ENCODE assay signal across 24 mouse cellular contexts in the genomic region with DNA sequence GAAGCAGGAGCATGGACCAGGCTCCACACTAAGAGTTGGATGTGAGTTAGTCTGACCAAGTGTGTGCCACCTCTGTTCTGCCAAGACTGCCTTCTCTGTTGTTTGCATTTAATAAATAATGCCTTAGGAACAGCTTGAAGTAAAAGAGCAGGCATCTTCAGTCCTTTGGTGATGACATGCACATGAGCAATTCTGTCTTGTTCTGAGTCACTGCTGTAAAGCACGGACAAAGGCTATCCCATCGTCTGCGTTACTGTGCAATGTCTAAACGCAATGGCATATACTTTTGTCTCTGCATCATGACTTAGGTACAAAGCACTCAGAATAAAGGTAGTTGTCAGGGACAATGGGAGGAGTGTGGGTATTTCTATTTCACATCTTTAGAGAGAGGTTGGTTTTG. TPM values are rescaled to one million over a fixed set of nuclear protein-coding genes. Genes with fewer than 3 reads are reported as not detected.
DNase-seq lines count a peak whose midpoint lies in the region; TF ChIP-seq lines count a peak whose summit lies in the region.
"Had no signal": no experiment of that assay in that cellular context is flagged by ENCODE, and none has a peak within 500 bp of the region (broad histone marks: within the 10 kb centered on the region; RNA-seq: fewer than 3 reads in every experiment).

No protein-coding gene starts in this region.

- H3K4me3 ChIP-seq in cerebellum, adult 2 months (replicated peaks; ENCODE audit: insufficient read depth, low read depth, low read length) = peak overlapping the region; percentile 15
- no peak overlapping the region for H3K4me3 ChIP-seq in CH12.LX (replicated peaks in 1 of 3; ENCODE audit: low read depth in 2 of 3, low read length in 2 of 3, poor library complexity in 1 of 3)
- H3K4me3 ChIP-seq in myocyte = no peak overlapping the region
- H3K4me3 ChIP-seq: embryonic facial prominence, embryonic 10.5 days; embryonic facial prominence, embryonic 12.5 days; forebrain, embryonic 13.5 days; forebrain, embryonic 15.5 days had no signal

- TF ChIP-seq POLR2A in cerebellum, adult 2 months (IDR thresholded peaks at IDR 0.05; ENCODE audit: borderline replicate concordance, insufficient read depth, low read length) = no peak
- TF ChIP-seq POLR2A in CH12.LX (IDR thresholded peaks at IDR 0.05; ENCODE audit: low read depth, low read length) (no peak), myocyte (IDR thresholded peaks at IDR 0.05; ENCODE audit: insufficient read length, low read depth) (no peak)

- H3K36me3 ChIP-seq in CH12.LX (replicated peaks in 1 of 2; ENCODE audit: control insufficient read depth in 1 of 2, insufficient read depth in 1 of 2, low read length in 1 of 2) = no peaks in the 10 kb centered on the region
- H3K36me3 ChIP-seq in myocyte (ENCODE audit: control insufficient read depth, insufficient read depth) = no peaks in the 10 kb centered on the region
- H3K36me3 ChIP-seq: embryonic facial prominence, embryonic 10.5 days; embryonic facial prominence, embryonic 12.5 days; forebrain, embryonic 15.5 days had no signal

- 63% methylated on average over 4 of the region's 4 CpGs for WGBS in cerebellum, adult 2 months

- H3K27ac ChIP-seq in cerebellum, adult 2 months (ENCODE audit: insufficient read depth, low read length) = no peak overlapping the region
- H3K27ac ChIP-seq in CH12.LX (ENCODE audit: insufficient read depth, low read depth) = no peak overlapping the region
- H3K27ac ChIP-seq: embryonic facial prominence, embryonic 10.5 days; embryonic facial prominence, embryonic 12.5 days; forebrain, embryonic 13.5 days; forebrain, embryonic 15.5 days had no signal

- H3K4me2 ChIP-seq in CH12.LX (ENCODE audit: insufficient read depth, low read depth, poor library complexity, severe bottlenecking) (no peak overlapping the region), myocyte (ENCODE audit: low read depth) (peak overlapping the region; percentile 42)
- H3K4me2 ChIP-seq: embryonic facial prominence, embryonic 12.5 days; forebrain, embryonic 13.5 days; forebrain, embryonic 15.5 days had no signal

- peaks cover 5% of the 10 kb centered on the region for H3K9me3 ChIP-seq in CH12.LX (replicated peaks; ENCODE audit: low read length)
- H3K9me3 ChIP-seq: embryonic facial prominence, embryonic 10.5 days; embryonic facial prominence, embryonic 12.5 days; forebrain, embryonic 13.5 days; forebrain, embryonic 15.5 days had no signal

- dilution Hi-C loops in CH12.LX (cut with MboI; ENCODE audit: extremely low pct_ligation_motif_present, extremely low pct_unique_long_range_greater_than_20kb, low sequenced_read_pairs) = no loop called here

- H3K79me2 ChIP-seq in CH12.LX (replicated peaks; ENCODE audit: control insufficient read depth, extremely low read depth, insufficient read depth, poor library complexity, severe bottlenecking) (no peaks in the 10 kb centered on the region), myocyte (ENCODE audit: control insufficient read depth, insufficient read depth) (no peaks in the 10 kb centered on the region)

- H3K27me3 ChIP-seq in cerebellum, adult 2 months (ENCODE audit: control insufficient read depth, insufficient read depth, low read length) = no peaks in the 10 kb centered on the region
- H3K27me3 ChIP-seq in CH12.LX (replicated peaks) (peaks cover 1% of the 10 kb centered on the region), myocyte (ENCODE audit: control insufficient read depth, insufficient read depth, insufficient read length) (no peaks in the 10 kb centered on the region)
- H3K27me3 ChIP-seq: forebrain, embryonic 15.5 days; Patski had no signal

- in situ Hi-C loops in CH12.LX (cut with MboI; ENCODE audit: low pct_ligation_motif_present, low pct_unique_long_range_greater_than_20kb, low sequenced_read_pairs) = no loop called here

- no peak for TF ChIP-seq RAD21 in CH12.LX (IDR thresholded peaks at IDR 0.05; ENCODE audit: low read depth, low read length)

- no peak for TF ChIP-seq CTCF in cerebellum, adult 2 months (IDR thresholded peaks at IDR 0.05; ENCODE audit: borderline replicate concordance, insufficient read depth, low read depth, low read length)
- TF ChIP-seq CTCF in CH12.LX (conservative IDR thresholded peaks at IDR 0.05 in 1 of 2, IDR thresholded peaks at IDR 0.05 in 1 of 2; ENCODE audit: low read depth in 2 of 2, low read length in 2 of 2) = no peak

- no peak overlapping the region for H3K9ac ChIP-seq in CH12.LX (ENCODE audit: insufficient read depth, low read depth)
- H3K9ac ChIP-seq: embryonic facial prominence, embryonic 12.5 days; forebrain, embryonic 13.5 days; forebrain, embryonic 15.5 days; forebrain, postnatal 0 days had no signal

- peaks cover 32% of the 10 kb centered on the region for H3K4me1 ChIP-seq in cerebellum, adult 2 months (ENCODE audit: control insufficient read depth, insufficient read depth, low read length)
- H3K4me1 ChIP-seq in CH12.LX (ENCODE audit: control insufficient read depth in 1 of 2, insufficient read depth in 2 of 2) = peaks cover 0 to 5% of the 10 kb centered on the region in 2 experiments; a peak in 1 of 4 replicates

- H3ac ChIP-seq in myocyte (ENCODE audit: control insufficient read depth, insufficient read length) = no peak overlapping the region

- DNase-seq in cerebellum, adult 2 months = peak in 1 of 2 experiments; percentile 9
- no peak for DNase-seq in cerebellum, postnatal 10 days
- peak; percentile 56 for DNase-seq in 3T3-L1 (ENCODE audit: low read depth, low spot score)
- no peak for DNase-seq in CH12.LX (ENCODE audit: extremely low read depth)
- no peak for DNase-seq in natural killer cell, adult 2 months (ENCODE audit: low spot score in 2 of 2)
- no peak for DNase-seq in ovary, postnatal 14 days (ENCODE audit: low spot score)
- DNase-seq in adrenal gland, adult (ENCODE audit: inconsistent age in 2 of 2, low spot score in 1 of 2) = no peak
- DNase-seq: adrenal gland, adult 2 months; adrenal gland, postnatal 10 days; adrenal gland, postnatal 25 days; cerebellum, adult 11 months; cerebellum, adult 18-20 months; cerebellum, adult 9-11 months; cerebellum, postnatal 25 days; forebrain, postnatal 0 days had no signal

- TF ChIP-seq EP300 in CH12.LX (IDR thresholded peaks at IDR 0.05; ENCODE audit: low read length) = no peak

TF ChIP-seq in CH12.LX, 34 proteins besides CTCF, POLR2A, EP300 and RAD21:
- peak; percentile 57 for TF ChIP-seq BHLHE40 (IDR thresholded peaks at IDR 0.05; ENCODE audit: low read depth, low read length)
- TF ChIP-seq POLR2AphosphoS2 (IDR thresholded peaks at IDR 0.05; ENCODE audit: low read depth, low read length) = no peak
- TF ChIP-seq IRF4 (IDR thresholded peaks at IDR 0.05; ENCODE audit: low read depth, low read length) = peak; percentile 69

TF ChIP-seq in myocyte, 11 proteins besides CTCF, POLR2A, EP300 and RAD21:
- TF ChIP-seq E2F4 (IDR thresholded peaks at IDR 0.05; ENCODE audit: insufficient read depth) = no peak
- no peak for TF ChIP-seq SRF (IDR thresholded peaks at IDR 0.05; ENCODE audit: control insufficient read depth, insufficient read length, low read depth)
- no peak for TF ChIP-seq MYOG (IDR thresholded peaks at IDR 0.05; ENCODE audit: control insufficient read depth in 1 of 3, insufficient read depth in 1 of 3, insufficient read length in 2 of 3, low read depth in 2 of 3)
- TF ChIP-seq POLR2AphosphoS2 (IDR thresholded peaks at IDR 0.05; ENCODE audit: insufficient read length, low read depth) = no peak
- TF ChIP-seq MAX (IDR thresholded peaks at IDR 0.05; ENCODE audit: low read depth) = no peak
- TF ChIP-seq CEBPB (IDR thresholded peaks at IDR 0.05; ENCODE audit: insufficient read depth, poor library complexity, severe bottlenecking) = no peak
- TF ChIP-seq REST (IDR thresholded peaks at IDR 0.05; ENCODE audit: insufficient read depth, insufficient read length) = no peak
- no peak for TF ChIP-seq USF1 (IDR thresholded peaks at IDR 0.05; ENCODE audit: low read depth)
- no peak for TF ChIP-seq TCF3 (IDR thresholded peaks at IDR 0.05; ENCODE audit: insufficient read length, low read depth)
- no peak for TF ChIP-seq TCF12 (IDR thresholded peaks at IDR 0.05; ENCODE audit: insufficient read depth, poor library complexity, severe bottlenecking)
- no peak for TF ChIP-seq MYOD1 (IDR thresholded peaks at IDR 0.05; ENCODE audit: control insufficient read depth in 1 of 3, insufficient read length in 2 of 3, low read depth in 2 of 3)

RNA-seq across cellular contexts. Expression of gene Osbp2, which starts 3.9 kb away (rescaled TPM):
- 71.3 and 81.7 TPM in 2 replicates for polyA plus RNA-seq in cerebellum, adult 2 months (2012; rRNA removed)
- not detected in 2 replicates for total RNA-seq in CH12.LX (2012; rRNA removed)
- not detected in 2 replicates for total RNA-seq in CH12.LX (2014; rRNA removed)
- polyA plus RNA-seq in CH12.LX (2012; ENCODE audit: insufficient read length, low read depth) = not detected in 2 replicates
- polyA plus RNA-seq in myocyte (2012; fragmentation: generic; extraction: Trizol) = 1.3 TPM
- total RNA-seq: MEL had no signal
- polyA plus RNA-seq: activated CD4-positive, CD25-positive, alpha-beta regulatory T cell, adult 4 months; CD4-positive, CD25-positive, alpha-beta regulatory T cell, adult 4 months had no signal

RNA-seq across cellular contexts. Expression of gene 4921536K21Rik, which starts 35.1 kb away (rescaled TPM):
- polyA plus RNA-seq in cerebellum, adult 2 months (2012; rRNA removed) = 0.29 and 0.36 TPM in 2 replicates
- total RNA-seq in CH12.LX (2012; rRNA removed) (0.08 and 0.21 TPM in 2 replicates), CH12.LX (2014; rRNA removed) (0.08 TPM in 1 of 2 replicates, not detected in the other)
- polyA plus RNA-seq in CH12.LX (2012; ENCODE audit: insufficient read length, low read depth) (0.56 and 0.61 TPM in 2 replicates), myocyte (2012; fragmentation: generic; extraction: Trizol) (1.3 TPM)
- polyA plus RNA-seq: activated CD4-positive, CD25-positive, alpha-beta regulatory T cell, adult 4 months; CD4-positive, CD25-positive, alpha-beta regulatory T cell, adult 4 months had no signal

RNA-seq across cellular contexts. Expression of gene Dusp18, which starts 35.3 kb away (rescaled TPM):
- polyA plus RNA-seq in cerebellum, adult 2 months (2012; rRNA removed) = 5.4 and 5.7 TPM in 2 replicates
- 4.7 and 4.8 TPM in 2 replicates for total RNA-seq in CH12.LX (2012; rRNA removed)
- total RNA-seq in CH12.LX (2014; rRNA removed) = 2.3 and 2.8 TPM in 2 replicates
- polyA plus RNA-seq in CH12.LX (2012; ENCODE audit: insufficient read length, low read depth) = 5.5 and 6.6 TPM in 2 replicates
- polyA plus RNA-seq in myocyte (2012; fragmentation: generic; extraction: Trizol) = 26.5 TPM

RNA-seq across cellular contexts. Expression of gene Slc35e4, which starts 54.7 kb away (rescaled TPM):
- polyA plus RNA-seq in cerebellum, adult 2 months (2012; rRNA removed) = 27.3 and 28.5 TPM in 2 replicates
- total RNA-seq in CH12.LX (2012; rRNA removed) = 9.5 and 10.9 TPM in 2 replicates
- 3.3 and 4.5 TPM in 2 replicates for total RNA-seq in CH12.LX (2014; rRNA removed)
- polyA plus RNA-seq in CH12.LX (2012; ENCODE audit: insufficient read length, low read depth) = 4.0 and 4.6 TPM in 2 replicates
- 69.6 TPM for polyA plus RNA-seq in myocyte (2012; fragmentation: generic; extraction: Trizol)

Comparison
In these comparisons a context has a peak if more than half of its experiments do, and no peak if none do; other contexts are left out.
1. RNA of gene Osbp2, which starts 3.9 kb away (polyA plus RNA-seq): 71.3 to 81.7 TPM in cerebellum, adult 2 months; 1.3 TPM in myocyte (single experiment) and not detected in CH12.LX; every median in the first group is over 10 times any median in the second.